Mouse (Mus musculus): ENCODE data around the gene Hbb-bh1.

DNA sequence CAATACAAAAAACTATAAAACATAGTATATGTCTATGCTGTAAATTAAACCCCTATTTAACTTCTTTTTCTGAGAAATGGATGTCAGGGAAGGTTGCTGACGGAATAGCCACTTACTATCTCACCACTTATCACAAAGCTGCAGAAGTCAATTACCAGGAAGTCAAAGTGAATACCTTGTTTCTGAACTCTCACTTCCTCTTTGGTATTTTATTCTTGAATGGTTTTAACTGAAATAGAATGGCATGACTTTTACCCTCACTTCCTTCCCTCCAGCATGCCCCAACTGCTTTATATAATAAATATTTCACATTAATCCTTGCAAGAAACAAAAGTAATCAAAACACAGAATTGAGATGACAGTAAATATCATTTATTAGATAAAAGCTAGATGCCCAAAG lies 30.8 kb downstream of the Hbb-bh1 start:
- no peak for TF ChIP-seq CTCF (IDR thresholded peaks at IDR 0.05; ENCODE audit: low read depth, low read length)
- no peak for TF ChIP-seq POLR2A (IDR thresholded peaks at IDR 0.05; ENCODE audit: insufficient read depth, low read length)
- TF ChIP-seq EP300 (IDR thresholded peaks at IDR 0.05; ENCODE audit: insufficient read depth, low read depth, low read length) = no peak

Data from ES-Bruce4 (cell line).